Mouse (Mus musculus): ENCODE measurements around the gene Pcif1. TPM values are rescaled to one million over a fixed set of nuclear protein-coding genes. Genes with fewer than 3 reads are reported as not detected.

Pcif1 gene
- total RNA-seq, 2 experiments from 2014 or later, result 33.0 to 33.6 TPM

GRCm38 (mm10) chr2:164891056-164891834, 12.1 kb downstream of the Pcif1 start:
- intact Hi-C loops (cut with DNase I), result no loop called here
- no peak for DNase-seq

- intact Hi-C loops (cut with DNase I), result no loop called here
- peak; percentile 42 to 51 for DNase-seq
Observed at GRCm38 (mm10) chr2:164891908-164892695, 13.0 kb downstream of the Pcif1 start.

- no peak for DNase-seq
- intact Hi-C loops (cut with DNase I), result no loop called here
Observed at GRCm38 (mm10) chr2:164892696-164893216, 13.7 kb downstream of the Pcif1 start.

GRCm38 (mm10) chr2:164894048-164894447, 14.9 kb downstream of the Pcif1 start:
- DNase-seq, result no peak
- intact Hi-C loops (cut with DNase I), result no loop called here

- no peak for DNase-seq
- intact Hi-C loops (cut with DNase I), result no loop called here
Observed at GRCm38 (mm10) chr2:164894644-164895043, 15.5 kb downstream of the Pcif1 start.

GRCm38 (mm10) chr2:164895885-164896284, 16.8 kb downstream of the Pcif1 start:
- intact Hi-C loops (cut with DNase I), result no loop called here
- DNase-seq, result no peak

GRCm38 (mm10) chr2:164898008-164898407, 18.9 kb downstream of the Pcif1 start:
- DNase-seq, result no peak
- intact Hi-C loops (cut with DNase I), result no loop called here

GRCm38 (mm10) chr2:164899034-164899433, 19.9 kb downstream of the Pcif1 start:
- intact Hi-C loops (cut with DNase I), result no loop called here
- no peak for DNase-seq

GRCm38 (mm10) chr2:164899723-164900459, 20.8 kb downstream of the Pcif1 start:
- DNase-seq, result no peak
- intact Hi-C loops (cut with DNase I), result no loop called here

GRCm38 (mm10) chr2:164901380-164901779, 22.3 kb downstream of the Pcif1 start:
- intact Hi-C loops (cut with DNase I), result no loop called here
- no peak for DNase-seq

GRCm38 (mm10) chr2:164903496-164903895, 24.4 kb downstream of the Pcif1 start:
- intact Hi-C loops (cut with DNase I), result no loop called here
- DNase-seq, result no peak

GRCm38 (mm10) chr2:164906071-164906470, 27.0 kb downstream of the Pcif1 start:
- DNase-seq, result no peak
- intact Hi-C loops (cut with DNase I), result no loop called here

GRCm38 (mm10) chr2:164907511-164907910, 28.4 kb downstream of the Pcif1 start:
- DNase-seq, result no peak
- intact Hi-C loops (cut with DNase I), result no loop called here

GRCm38 (mm10) chr2:164908011-164908410, 28.9 kb downstream of the Pcif1 start:
- intact Hi-C loops (cut with DNase I), result no loop called here
- no peak for DNase-seq

GRCm38 (mm10) chr2:164909100-164909499, 30.0 kb downstream of the Pcif1 start:
- no peak for DNase-seq
- intact Hi-C loops (cut with DNase I), result no loop called here

GRCm38 (mm10) chr2:164909542-164909941, 30.4 kb downstream of the Pcif1 start:
- DNase-seq, result peak; percentile 28 to 50
- intact Hi-C loops (cut with DNase I), result no loop called here

GRCm38 (mm10) chr2:164910360-164911061, 31.4 kb downstream of the Pcif1 start:
- DNase-seq, result peak in 1 of 2 experiments; percentile 34
- intact Hi-C loops (cut with DNase I), result loop anchor here (1.0 to 2.0 kb wide), 2 partner anchors 30 to 78 kb away; partner anchors contain the start of genes Ctsa and Neurl2

GRCm38 (mm10) chr2:164911086-164912048, 32.3 kb downstream of the Pcif1 start, which contains the start of gene Zfp335:
TSS of gene Zfp335 (minus strand) at chr2:164911757.
- intact Hi-C loops (cut with DNase I), result loop anchor here (2.0 kb wide), 1 partner anchor 79 kb away; the partner anchor contains the start of genes Ctsa and Neurl2
- DNase-seq, result peak; percentile 95 to 96

- DNase-seq, result peak in 1 of 2 experiments; percentile 48
- intact Hi-C loops (cut with DNase I), result no loop called here
Observed at GRCm38 (mm10) chr2:164912151-164912550, 33.0 kb downstream of the Pcif1 start.

Measured in heart, postnatal 14 days (tissue).